Mouse (Mus musculus) thymus, postnatal 25 days (tissue): ENCODE measurements around the gene Mrfap1.

ENCODE experiments used
- DNase-seq: peaks from one replicate; pipeline ENCODE4 v3.0.0; 2022

Gene Mrfap1

GRCm38 (mm10) chr5:36796296-36797014 lies at the start of gene Mrfap1:
Gene Mrfap1, minus strand, starts transcription at chr5:36796772.
- peak; percentile 96 for DNase-seq

- no peak for DNase-seq
Observed at GRCm38 (mm10) chr5:36844490-36844889, 47.9 kb upstream of the Mrfap1 start.

GRCm38 (mm10) chr5:36841701-36842100 lies 45.1 kb upstream of the Mrfap1 start:
- no peak for DNase-seq

- DNase-seq: no peak
Observed at GRCm38 (mm10) chr5:36840092-36840491, 43.5 kb upstream of the Mrfap1 start.

- DNase-seq: no peak
Observed at GRCm38 (mm10) chr5:36839602-36840001, 43.0 kb upstream of the Mrfap1 start.

GRCm38 (mm10) chr5:36839032-36839431 lies 42.5 kb upstream of the Mrfap1 start:
- no peak for DNase-seq

- DNase-seq: peak; percentile 64
Observed at GRCm38 (mm10) chr5:36835933-36836332, 39.4 kb upstream of the Mrfap1 start.

GRCm38 (mm10) chr5:36831272-36831671 lies 34.7 kb upstream of the Mrfap1 start:
- no peak for DNase-seq

- DNase-seq: peak; percentile 90
Observed at GRCm38 (mm10) chr5:36829913-36830879, 33.6 kb upstream of the Mrfap1 start, which contains the start of gene Man2b2. Gene Man2b2, minus strand, starts transcription at chr5:36830653.

- no peak for DNase-seq
Observed at GRCm38 (mm10) chr5:36829098-36829497, 32.5 kb upstream of the Mrfap1 start.

- no peak for DNase-seq
Observed at GRCm38 (mm10) chr5:36822907-36823306, 26.3 kb upstream of the Mrfap1 start.

- DNase-seq: peak; percentile 49
Observed at GRCm38 (mm10) chr5:36820142-36820541, 23.6 kb upstream of the Mrfap1 start.

GRCm38 (mm10) chr5:36819742-36820141 lies 23.2 kb upstream of the Mrfap1 start:
- DNase-seq: no peak

- no peak for DNase-seq
Observed at GRCm38 (mm10) chr5:36817738-36818137, 21.2 kb upstream of the Mrfap1 start.

- DNase-seq: peak; percentile 15
Observed at GRCm38 (mm10) chr5:36814554-36814953, 18.0 kb upstream of the Mrfap1 start.

- DNase-seq: peak; percentile 55
Observed at GRCm38 (mm10) chr5:36811413-36811812, 14.8 kb upstream of the Mrfap1 start.

GRCm38 (mm10) chr5:36810634-36811033 lies 14.1 kb upstream of the Mrfap1 start:
- no peak for DNase-seq

GRCm38 (mm10) chr5:36809123-36809522 lies 12.6 kb upstream of the Mrfap1 start:
- no peak for DNase-seq

- no peak for DNase-seq
Observed at GRCm38 (mm10) chr5:36807106-36807505, 10.5 kb upstream of the Mrfap1 start.

- DNase-seq: no peak
Observed at GRCm38 (mm10) chr5:36797291-36797690, 719 bp upstream of the Mrfap1 start.

GRCm38 (mm10) chr5:36795647-36796295 lies 801 bp downstream of the Mrfap1 start:
- peak; percentile 68 for DNase-seq

- DNase-seq: no peak
Observed at GRCm38 (mm10) chr5:36791861-36792260, 4.7 kb downstream of the Mrfap1 start.

- DNase-seq: no peak
Observed at GRCm38 (mm10) chr5:36786052-36786451, 10.5 kb downstream of the Mrfap1 start.
